Mouse (Mus musculus) heart, adult 9 months (tissue): ENCODE data around the gene Gtf3c5.

Experiments
- DNase-seq, 2 experiments: peaks; one replicate each; pipeline ENCODE4 v3.0.0; 2022; ENCODE audit warnings: low spot score in 2 of 2

The Gtf3c5 gene

GRCm38 (mm10) chr2:28583651-28584050 lies at the start of gene Gtf3c5:
Gene Gtf3c5, minus strand, starts transcription at chr2:28583751.
- DNase-seq: no peak

- DNase-seq: no peak
Observed at GRCm38 (mm10) chr2:28633136-28633535, 49.6 kb upstream of the Gtf3c5 start.

- no peak for DNase-seq
Observed at GRCm38 (mm10) chr2:28632626-28633025, 49.1 kb upstream of the Gtf3c5 start.

- DNase-seq: no peak
Observed at GRCm38 (mm10) chr2:28629911-28630381, 46.4 kb upstream of the Gtf3c5 start.

- DNase-seq: no peak
Observed at GRCm38 (mm10) chr2:28628053-28628452, 44.5 kb upstream of the Gtf3c5 start.

GRCm38 (mm10) chr2:28626038-28626437 lies 42.5 kb upstream of the Gtf3c5 start:
- DNase-seq: no peak

GRCm38 (mm10) chr2:28624870-28625269 lies 41.3 kb upstream of the Gtf3c5 start:
- no peak for DNase-seq

GRCm38 (mm10) chr2:28622521-28623124 lies 39.1 kb upstream of the Gtf3c5 start:
- DNase-seq: no peak

GRCm38 (mm10) chr2:28621664-28622171 lies 38.2 kb upstream of the Gtf3c5 start, which contains the start of gene Gfi1b:
Gene Gfi1b, minus strand, starts transcription at chr2:28621982.
- no peak for DNase-seq

- no peak for DNase-seq
Observed at GRCm38 (mm10) chr2:28621111-28621510, 37.6 kb upstream of the Gtf3c5 start.

- no peak for DNase-seq
Observed at GRCm38 (mm10) chr2:28620522-28620921, 37.0 kb upstream of the Gtf3c5 start.

GRCm38 (mm10) chr2:28619369-28619768 lies 35.8 kb upstream of the Gtf3c5 start:
- DNase-seq: no peak

- no peak for DNase-seq
Observed at GRCm38 (mm10) chr2:28618777-28619336, 35.3 kb upstream of the Gtf3c5 start.

- DNase-seq: no peak
Observed at GRCm38 (mm10) chr2:28617498-28618486, 34.2 kb upstream of the Gtf3c5 start.

- no peak for DNase-seq
Observed at GRCm38 (mm10) chr2:28616874-28617273, 33.3 kb upstream of the Gtf3c5 start.

- no peak for DNase-seq
Observed at GRCm38 (mm10) chr2:28616358-28616757, 32.8 kb upstream of the Gtf3c5 start.

GRCm38 (mm10) chr2:28613599-28613998 lies 30.0 kb upstream of the Gtf3c5 start:
- DNase-seq: no peak

- DNase-seq: no peak
Observed at GRCm38 (mm10) chr2:28612436-28613063, 29.0 kb upstream of the Gtf3c5 start.

- no peak for DNase-seq
Observed at GRCm38 (mm10) chr2:28611407-28611787, 27.8 kb upstream of the Gtf3c5 start.

- DNase-seq: no peak
Observed at GRCm38 (mm10) chr2:28610716-28611406, 27.3 kb upstream of the Gtf3c5 start.

GRCm38 (mm10) chr2:28609851-28610250 lies 26.3 kb upstream of the Gtf3c5 start:
- no peak for DNase-seq
